Mouse (Mus musculus) kidney, adult 18-20 months (tissue): ENCODE measurements at regions not wholly inside any gene's neighbourhood (a gene's known extent, or its start where the extent isn't known, plus 50 kb on each side); places are given as distances from the start of the nearest gene placed in this dataset.

Experiments used
- DNase-seq: peaks from one replicate; pipeline ENCODE4 v3.0.0; 2021

DNA sequence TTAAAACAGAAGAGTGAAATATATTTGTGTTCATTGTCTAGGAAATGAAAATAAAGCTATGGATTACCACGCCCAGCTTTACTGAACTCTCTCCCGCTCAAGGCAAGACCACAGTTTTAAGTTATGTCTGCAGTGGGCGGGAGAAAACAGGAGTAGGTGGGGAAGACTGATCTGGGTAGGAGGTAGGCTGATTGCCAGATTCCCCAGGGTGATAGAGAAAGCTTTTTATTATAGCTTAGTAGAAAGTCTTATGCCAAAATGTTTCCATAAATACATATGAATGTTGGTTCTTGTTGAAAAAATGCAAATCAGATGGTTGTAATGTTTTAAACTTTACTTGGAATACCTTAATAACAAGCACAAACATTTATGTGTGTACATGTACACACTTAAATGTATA, 50.2 kb upstream of the Mpdz start:
- DNase-seq, result no peak
